Mouse (Mus musculus): ENCODE results near the gene M1ap. TPM values are rescaled to one million over a fixed set of nuclear protein-coding genes. Genes with fewer than 3 reads are reported as not detected.

M1ap gene
- polyA plus RNA-seq, 1 experiment from 2014 or later, result 0.31 TPM

- Histone ChIP-seq H3K4me3 (no peak overlapping the region), H3K4me2 (replicated peaks) (peak overlapping the region; percentile 18; the same call in 1 of the 2 replicates)
- WGBS, result 2% methylated on average over 8 of the region's 8 CpGs
These were observed 121.5 kb downstream of the M1ap start for GRCm38 (mm10) chr6:83068221-83068620.

DNA sequence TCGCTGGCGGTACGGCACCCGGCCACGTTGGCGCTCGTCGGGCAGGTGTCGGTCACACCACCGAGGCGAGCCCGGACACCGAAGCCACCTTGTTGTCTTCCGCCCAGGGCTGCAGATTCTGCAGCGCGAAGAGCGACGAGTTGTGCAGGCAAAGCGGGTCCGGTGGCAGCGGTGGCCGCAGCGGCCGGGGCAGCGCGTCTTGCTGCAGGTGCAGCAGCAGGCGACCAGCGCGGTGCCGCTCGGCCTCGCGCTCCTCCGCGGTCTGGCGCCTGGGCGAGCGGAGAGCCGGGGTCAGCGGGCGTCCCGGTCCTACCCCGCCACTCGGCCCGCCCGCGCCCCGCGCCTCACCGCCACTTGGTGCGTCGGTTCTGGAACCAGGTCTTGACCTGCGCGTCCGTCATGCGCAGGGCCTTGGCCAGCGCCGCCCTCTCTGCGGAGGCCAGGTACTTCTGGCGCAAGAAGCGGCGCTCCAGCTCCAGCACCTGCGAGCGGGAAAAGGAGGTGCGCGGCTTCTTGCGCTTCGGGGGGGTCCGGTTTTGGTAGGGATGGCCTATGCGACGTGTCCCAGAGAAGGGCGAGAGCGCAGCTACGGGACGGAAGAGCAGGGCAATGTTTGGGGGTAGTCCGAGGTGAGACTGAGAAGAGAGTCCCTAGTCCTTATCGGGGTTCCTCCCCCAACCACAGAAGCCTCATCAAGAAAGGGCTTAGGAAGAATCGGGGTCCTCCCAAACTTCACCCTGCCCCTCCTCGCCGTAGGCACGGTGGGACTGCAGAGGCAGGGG is 122.2 kb downstream of the M1ap start:
- under 1% methylated on average over 80 of the region's 81 CpGs for WGBS
- peaks cover 98% of the 10 kb centered on the region for H3K27me3 ChIP-seq
- no peaks in the 10 kb centered on the region for H3K9me3 ChIP-seq
- H3K27ac ChIP-seq, result no peak overlapping the region
- H3K4me1 ChIP-seq, result 0 out of 2 replicates have a peak, but pooled peaks cover 6% of the 10 kb centered on the region
- H3K4me2 ChIP-seq (replicated peaks), result peak overlapping the region; percentile 18
- peak overlapping the region; percentile 30 for H3K4me3 ChIP-seq
- H3K36me3 ChIP-seq, result no peaks in the 10 kb centered on the region
- ATAC-seq (ENCODE audit: insufficient number of reproducible peaks, insufficient read depth, low FRiP score, low TSS enrichment), result no peak
- H3K9ac ChIP-seq, result peak overlapping the region; percentile 0; the same call in 1 of the 2 replicates

More at GRCm38 (mm10) chr6:83068221-83068620, 121.5 kb downstream of the M1ap start:
- Histone ChIP-seq H3K27ac (no peak overlapping the region), H3K4me1 (0 out of 2 replicates have a peak, but pooled peaks cover 6% of the 10 kb centered on the region), H3K9me3 (no peaks in the 10 kb centered on the region), H3K9ac (no peak overlapping the region), H3K36me3 (no peaks in the 10 kb centered on the region), H3K27me3 (peaks cover 98% of the 10 kb centered on the region)
- ATAC-seq (ENCODE audit: insufficient number of reproducible peaks, insufficient read depth, low FRiP score, low TSS enrichment), result no peak

GRCm38 (mm10) chr6:83069488-83070246 is 123.0 kb downstream of the M1ap start:
- H3K4me1 ChIP-seq, result 0 out of 2 replicates have a peak, but pooled peaks cover 6% of the 10 kb centered on the region
- H3K27ac ChIP-seq, result no peak overlapping the region
- H3K27me3 ChIP-seq, result peaks cover 98% of the 10 kb centered on the region
- no peaks in the 10 kb centered on the region for H3K9me3 ChIP-seq
- no peak overlapping the region for H3K9ac ChIP-seq
- 0 out of 2 replicates have a peak, but pooled peaks have one; percentile 19 for ATAC-seq (ENCODE audit: insufficient number of reproducible peaks, insufficient read depth, low FRiP score, low TSS enrichment)
- no peaks in the 10 kb centered on the region for H3K36me3 ChIP-seq
- peak overlapping the region; percentile 30 for H3K4me3 ChIP-seq
- WGBS, result 1% methylated on average over 67 of the region's 69 CpGs
- peak overlapping the region; percentile 51 for H3K4me2 ChIP-seq (replicated peaks)

DNA sequence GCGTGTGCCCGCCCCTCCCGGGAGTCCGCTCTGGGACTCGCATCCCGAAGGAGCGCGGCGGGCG is 123.4 kb downstream of the M1ap start, which contains the start of gene Tlx2:
Gene Tlx2, minus strand, starts transcription at position 47 of the 64 bp plus-strand sequence.
- Histone ChIP-seq H3K36me3 (no peaks in the 10 kb centered on the region), H3K9ac (0 out of 2 replicates have a peak within 1 kb of the TSS, but pooled peaks have one; percentile 15), H3K27ac (no peak within 1 kb of the TSS), H3K27me3 (peaks cover 97% of the 10 kb centered on the region), H3K4me2 (replicated peaks) (peak within 1 kb of the TSS; percentile 51), H3K4me3 (peak within 1 kb of the TSS; percentile 30), H3K4me1 (0 out of 2 replicates have a peak, but pooled peaks cover 6% of the 10 kb centered on the region), H3K9me3 (no peaks in the 10 kb centered on the region)
- WGBS, result 2% methylated on average over 9 of the region's 10 CpGs
- ATAC-seq (ENCODE audit: insufficient number of reproducible peaks, insufficient read depth, low FRiP score, low TSS enrichment), result no peak

GRCm38 (mm10) chr6:83070311-83071219 is 123.9 kb downstream of the M1ap start:
- Histone ChIP-seq H3K9me3 (no peaks in the 10 kb centered on the region), H3K9ac (0 out of 2 replicates have a peak overlapping the region, but pooled peaks have one; percentile 15), H3K36me3 (no peaks in the 10 kb centered on the region), H3K4me1 (0 out of 2 replicates have a peak, but pooled peaks cover 6% of the 10 kb centered on the region), H3K4me3 (peak overlapping the region; percentile 30), H3K27me3 (peaks cover 96% of the 10 kb centered on the region), H3K27ac (no peak overlapping the region), H3K4me2 (replicated peaks) (peak overlapping the region; percentile 51)
- peak; percentile 36; the same call in 1 of the 2 replicates for ATAC-seq (ENCODE audit: insufficient number of reproducible peaks, insufficient read depth, low FRiP score, low TSS enrichment)
- whole genome bisulfite sequencing, result 2% methylated on average over 55 of the region's 58 CpGs

GRCm38 (mm10) chr6:83071220-83071619 is 124.5 kb downstream of the M1ap start:
- ATAC-seq (ENCODE audit: insufficient number of reproducible peaks, insufficient read depth, low FRiP score, low TSS enrichment), result peak; percentile 55
- no peaks in the 10 kb centered on the region for H3K9me3 ChIP-seq
- H3K36me3 ChIP-seq, result no peaks in the 10 kb centered on the region
- peak overlapping the region; percentile 30 for H3K4me3 ChIP-seq
- H3K9ac ChIP-seq, result no peak overlapping the region
- H3K27ac ChIP-seq, result no peak overlapping the region
- H3K27me3 ChIP-seq, result peaks cover 93% of the 10 kb centered on the region
- 0 out of 2 replicates have a peak, but pooled peaks cover 6% of the 10 kb centered on the region for H3K4me1 ChIP-seq
- WGBS, result under 1% methylated on average over 24 of the region's 24 CpGs
- peak overlapping the region; percentile 51 for H3K4me2 ChIP-seq (replicated peaks)

GRCm38 (mm10) chr6:83074979-83075378 is 128.3 kb downstream of the M1ap start:
- 17% methylated on average over 2 of the region's 2 CpGs for WGBS
- no peak for ATAC-seq (ENCODE audit: insufficient number of reproducible peaks, insufficient read depth, low FRiP score, low TSS enrichment)
- H3K27ac ChIP-seq, result no peak overlapping the region
- peaks cover 22% of the 10 kb centered on the region; the same call in 1 of the 2 replicates for H3K4me1 ChIP-seq
- no peak overlapping the region for H3K4me2 ChIP-seq (replicated peaks)
- no peak overlapping the region for H3K9ac ChIP-seq
- H3K27me3 ChIP-seq, result peaks cover 58% of the 10 kb centered on the region
- peaks cover under 1% of the 10 kb centered on the region; the same call in 1 of the 2 replicates for H3K36me3 ChIP-seq
- H3K4me3 ChIP-seq, result no peak overlapping the region
- H3K9me3 ChIP-seq, result no peaks in the 10 kb centered on the region

DNA sequence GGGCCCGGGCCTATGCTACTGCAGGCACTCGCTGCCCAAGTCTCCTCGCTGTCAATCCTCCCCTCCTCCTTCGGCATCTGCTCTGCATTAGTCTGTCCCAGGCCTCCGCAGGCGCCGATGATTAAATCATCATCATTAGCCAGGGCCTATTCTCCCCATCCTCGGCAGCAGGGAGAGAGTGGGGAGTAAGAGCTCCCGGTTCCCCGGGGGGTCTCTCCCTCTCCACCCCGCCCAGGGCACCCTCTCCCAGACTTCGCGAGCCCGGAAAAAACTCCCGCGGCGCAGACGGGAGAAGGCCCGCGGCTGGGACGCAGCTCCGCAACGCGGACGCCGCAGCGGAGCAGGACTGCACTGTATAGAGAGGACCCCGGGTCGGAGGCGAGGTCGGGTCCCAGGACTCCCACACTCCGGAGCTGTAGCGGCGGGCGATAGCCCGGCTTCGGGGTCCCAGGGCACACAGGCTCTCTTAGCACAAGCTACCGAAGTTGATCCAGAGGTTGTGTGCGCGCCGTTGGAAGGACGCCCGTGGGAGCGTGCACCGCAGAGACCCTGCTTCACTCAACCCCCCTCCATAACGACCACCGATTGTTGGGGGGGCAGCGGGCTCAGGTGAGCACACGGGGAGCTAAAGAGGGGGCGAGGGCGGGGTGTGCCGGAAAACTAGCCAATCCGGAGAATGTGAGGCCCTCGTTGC is 131.1 kb downstream of the M1ap start, which contains the start of gene Pcgf1:
Gene Pcgf1, plus strand, starts transcription at position 240 of the 694 bp plus-strand sequence.
- peaks cover 22% of the 10 kb centered on the region for H3K36me3 ChIP-seq
- peak within 1 kb of the TSS; percentile 75 for H3K9ac ChIP-seq
- WGBS, result under 1% methylated on average over 54 of the region's 54 CpGs
- peak within 1 kb of the TSS; percentile 76 for H3K4me3 ChIP-seq
- peak within 1 kb of the TSS; percentile 90 for H3K27ac ChIP-seq
- peak; percentile 85 for ATAC-seq (ENCODE audit: insufficient number of reproducible peaks, insufficient read depth, low FRiP score, low TSS enrichment)
- H3K9me3 ChIP-seq, result no peaks in the 10 kb centered on the region
- peak within 1 kb of the TSS; percentile 92 for H3K4me2 ChIP-seq (replicated peaks)
- H3K4me1 ChIP-seq, result peaks cover 16% of the 10 kb centered on the region; the same call in 1 of the 2 replicates
- peaks cover 40% of the 10 kb centered on the region for H3K27me3 ChIP-seq

- WGBS, result under 1% methylated on average over 46 of the region's 46 CpGs
- H3K9me3 ChIP-seq, result no peaks in the 10 kb centered on the region
- peak overlapping the region; percentile 76 for H3K4me3 ChIP-seq
- H3K27me3 ChIP-seq, result peaks cover 40% of the 10 kb centered on the region
- peak overlapping the region; percentile 90 for H3K27ac ChIP-seq
- H3K36me3 ChIP-seq, result peaks cover 22% of the 10 kb centered on the region
- peak overlapping the region; percentile 75 for H3K9ac ChIP-seq
- H3K4me1 ChIP-seq, result peaks cover 18% of the 10 kb centered on the region
- peak; percentile 85 for ATAC-seq (ENCODE audit: insufficient number of reproducible peaks, insufficient read depth, low FRiP score, low TSS enrichment)
- peak overlapping the region; percentile 92 for H3K4me2 ChIP-seq (replicated peaks)
These were observed 131.7 kb downstream of the M1ap start for GRCm38 (mm10) chr6:83078324-83078858.

Data from embryonic facial prominence, embryonic 12.5 days (tissue).